Mouse (Mus musculus) limb, embryonic 14.5 days (tissue): ENCODE measurements around the gene Slc19a1. TPM values are rescaled to one million over a fixed set of nuclear protein-coding genes. Genes with fewer than 3 reads are reported as not detected.

Experiments
- ATAC-seq: fragments of 200-750 bp; cut with Nextera tagmentation; 2 replicates; pipeline ENCODE4 v1.8.0; 2017; ENCODE audit warnings: low read depth, moderate number of reproducible peaks, moderate TSS enrichment; ENCODE audit not compliant: low FRiP score
- DNase-seq: peaks from one replicate; pipeline ENCODE4 v3.0.0-alpha.2; 2015; ENCODE audit warnings: low spot score
- H3K27ac ChIP-seq: fragments of 300-500 bp; sonication (generic); replicated peaks from 2 replicates; pipeline ENCODE4 v1.5.1; 2014; ENCODE audit warnings: low read depth, mild to moderate bottlenecking, low read length, moderate library complexity, mixed read lengths
- H3K27me3 ChIP-seq: fragments of 300-500 bp; sonication (generic); 2 replicates; pipeline ENCODE4 v1.6.1; 2014; ENCODE audit warnings: low read length, mixed read lengths; ENCODE audit not compliant: control insufficient read depth, insufficient read depth
- H3K36me3 ChIP-seq: fragments of 300-500 bp; sonication (generic); 2 replicates; pipeline ENCODE4 v1.6.1; 2014; ENCODE audit warnings: mild to moderate bottlenecking, low read length, moderate library complexity, mixed read lengths; ENCODE audit not compliant: control insufficient read depth, insufficient read depth
- H3K4me1 ChIP-seq: fragments of 300-500 bp; sonication (generic); 2 replicates; pipeline ENCODE4 v1.6.1; 2014; ENCODE audit warnings: antibody characterized with exemption, low read length, mixed read lengths; ENCODE audit not compliant: control insufficient read depth, insufficient read depth
- H3K4me2 ChIP-seq: fragments of 300-500 bp; sonication (generic); replicated peaks from 2 replicates; pipeline ENCODE4 v1.6.1; 2014; ENCODE audit warnings: low read depth, mild to moderate bottlenecking, low read length, moderate library complexity; ENCODE audit not compliant: severe bottlenecking
- H3K4me3 ChIP-seq: fragments of 300-500 bp; sonication (generic); replicated peaks from 2 replicates; pipeline ENCODE4 v1.5.1; 2014; ENCODE audit warnings: low read length
- H3K9ac ChIP-seq: fragments of 300-500 bp; sonication (generic); 2 replicates; pipeline ENCODE4 v1.6.1; 2014; ENCODE audit warnings: mild to moderate bottlenecking, low read depth, low read length, moderate library complexity; ENCODE audit not compliant: severe bottlenecking
- H3K9me3 ChIP-seq: fragments of 300-500 bp; sonication (generic); 2 replicates; pipeline ENCODE4 v1.6.1; 2016; ENCODE audit warnings: low read length; ENCODE audit not compliant: control insufficient read depth
- POLR2A ChIP-seq: fragments of 200-500 bp; IDR thresholded peaks from 2 replicates; pipeline ENCODE4 v1.8.0; 2012; ENCODE audit warnings: inconsistent platforms, mild to moderate bottlenecking, moderate library complexity, borderline replicate concordance; ENCODE audit not compliant: insufficient read depth, insufficient read length; ENCODE audit errors: extremely low read depth
- WGBS: fragments of 180-500 bp; shearing (Covaris S2); extraction: QIAGEN DNeasy Blood & Tissue Kit; methylation state at CpG from one replicate; pipeline ENCODE4 v1.1.7; 2014; 5-methylcytosine and 5-hydroxymethylcytosine counted together
- polyA plus RNA-seq, 2 experiments: library from polyadenylated mRNA; depleted of rRNA in 1 of 2; stranded (reverse) in 1 of 2; unstranded in 1 of 2; fragments of >200 nt; fragmentation: Nextera tagmentation in 1 of 2; extraction: Ambion mirVana in 1 of 2; gene quantifications; 2 replicates each; pipeline versions ENCODE4 v1.2.1 to v1.2.3; 2012 to 2014

The Slc19a1 gene
- polyA plus RNA-seq, 2 experiments = 30.5 to 47.1 TPM

GRCm38 (mm10) chr10:77017061-77017460 is 15.0 kb upstream of the Slc19a1 start:
- Histone ChIP-seq H3K9ac (no peak overlapping the region), H3K4me2 (no peak overlapping the region), H3K27me3 (no peaks in the 10 kb centered on the region), H3K36me3 (no peaks in the 10 kb centered on the region), H3K4me3 (no peak overlapping the region), H3K9me3 (no peaks in the 10 kb centered on the region), H3K27ac (no peak overlapping the region), H3K4me1 (no peaks in the 10 kb centered on the region)
- WGBS = 62% methylated on average over 2 of the region's 2 CpGs
- DNase-seq (no peak), ATAC-seq (no peak)
- TF ChIP-seq POLR2A = no peak

- Histone ChIP-seq H3K9me3 (no peaks in the 10 kb centered on the region), H3K4me1 (no peaks in the 10 kb centered on the region), H3K4me2 (no peak overlapping the region), H3K27ac (no peak overlapping the region), H3K4me3 (no peak overlapping the region), H3K36me3 (no peaks in the 10 kb centered on the region), H3K27me3 (no peaks in the 10 kb centered on the region), H3K9ac (no peak overlapping the region)
- 63% methylated on average over 9 of the region's 9 CpGs for whole genome bisulfite sequencing
- DNase-seq = no peak
- TF ChIP-seq POLR2A = no peak
- ATAC-seq = no peak
Measured at GRCm38 (mm10) chr10:77017662-77018061, 14.4 kb upstream of the Slc19a1 start.

- Histone ChIP-seq H3K4me1 (no peaks in the 10 kb centered on the region), H3K9ac (peak overlapping the region; percentile 45; the same call in 1 of the 2 replicates), H3K4me3 (peak overlapping the region; percentile 7; the same call in 1 of the 2 replicates), H3K27ac (no peak overlapping the region), H3K36me3 (no peaks in the 10 kb centered on the region), H3K4me2 (peak overlapping the region; percentile 24; the same call in 1 of the 2 replicates), H3K27me3 (no peaks in the 10 kb centered on the region), H3K9me3 (no peaks in the 10 kb centered on the region)
- peak; percentile 72; the same call in 1 of the 2 replicates for ATAC-seq
- TF ChIP-seq POLR2A = no peak
- peak; percentile 84 for DNase-seq
- WGBS = 29% methylated on average over 17 of the region's 17 CpGs
Measured at GRCm38 (mm10) chr10:77021399-77022052, 10.5 kb upstream of the Slc19a1 start.

GRCm38 (mm10) chr10:77022301-77023130 is 9.5 kb upstream of the Slc19a1 start:
- 81% methylated on average over 13 of the region's 13 CpGs for WGBS

GRCm38 (mm10) chr10:77024231-77024630 is 7.8 kb upstream of the Slc19a1 start:
- no peaks in the 10 kb centered on the region for H3K36me3 ChIP-seq
- H3K9ac ChIP-seq = no peak overlapping the region
- TF ChIP-seq POLR2A = no peak
- H3K27me3 ChIP-seq = no peaks in the 10 kb centered on the region
- ATAC-seq (no peak), DNase-seq (no peak)
- H3K4me1 ChIP-seq = no peaks in the 10 kb centered on the region
- WGBS = 81% methylated on average over 5 of the region's 5 CpGs
- no peak overlapping the region for H3K27ac ChIP-seq
- no peak overlapping the region for H3K4me3 ChIP-seq
- no peak overlapping the region for H3K4me2 ChIP-seq
- H3K9me3 ChIP-seq = no peaks in the 10 kb centered on the region

More at GRCm38 (mm10) chr10:77022301-77023130, 9.5 kb upstream of the Slc19a1 start:
- H3K9ac ChIP-seq = no peak overlapping the region
- ATAC-seq = no peak
- no peak for TF ChIP-seq POLR2A
- H3K4me1 ChIP-seq = no peaks in the 10 kb centered on the region
- H3K4me2 ChIP-seq = no peak overlapping the region
- H3K36me3 ChIP-seq = no peaks in the 10 kb centered on the region
- no peak overlapping the region for H3K27ac ChIP-seq
- H3K9me3 ChIP-seq = no peaks in the 10 kb centered on the region
- DNase-seq = no peak
- no peak overlapping the region for H3K4me3 ChIP-seq
- no peaks in the 10 kb centered on the region for H3K27me3 ChIP-seq
